Mouse (Mus musculus) cerebellum, adult 18-20 months (tissue): ENCODE data around the gene Hist3h2a.

Experiments
- DNase-seq, 2 experiments: peaks; one replicate each; pipeline ENCODE4 v3.0.0; 2021

The Hist3h2a gene

GRCm38 (mm10) chr11:58993091-58993670 lies 38.7 kb downstream of the Hist3h2a start:
- no peak for DNase-seq

GRCm38 (mm10) chr11:58994337-58994826 lies 39.9 kb downstream of the Hist3h2a start:
- DNase-seq: peak; percentile 47 to 50

- no peak for DNase-seq
Measured at GRCm38 (mm10) chr11:58995061-58995806, 40.7 kb downstream of the Hist3h2a start.

GRCm38 (mm10) chr11:58995807-58996370 lies 41.4 kb downstream of the Hist3h2a start:
- no peak for DNase-seq

GRCm38 (mm10) chr11:58997541-58997940 lies 43.1 kb downstream of the Hist3h2a start:
- DNase-seq: no peak

GRCm38 (mm10) chr11:58999158-58999557 lies 44.7 kb downstream of the Hist3h2a start:
- DNase-seq: no peak

GRCm38 (mm10) chr11:58999830-59000229 lies 45.3 kb downstream of the Hist3h2a start:
- no peak for DNase-seq

- DNase-seq: no peak
Measured at GRCm38 (mm10) chr11:59000635-59001034, 46.1 kb downstream of the Hist3h2a start.

GRCm38 (mm10) chr11:59002327-59003079 lies 48.0 kb downstream of the Hist3h2a start:
- no peak for DNase-seq
